Mouse (Mus musculus) 3T3-L1 (cell line): ENCODE measurements at regions not wholly inside any gene's neighbourhood (a gene's known extent, or its start where the extent isn't known, plus 50 kb on each side); places are given as distances from the start of the nearest gene placed in this dataset.
"Not testable (repeated sequence)": the region's sequence is repeated elsewhere in the genome, so short reads cannot be mapped to it uniquely, and the experiment has no call there.

Source experiments
- DNase-seq: peaks from one replicate; pipeline ENCODE4 v3.0.0-alpha.2; 2015; ENCODE audit warnings: low read depth, low spot score

DNA sequence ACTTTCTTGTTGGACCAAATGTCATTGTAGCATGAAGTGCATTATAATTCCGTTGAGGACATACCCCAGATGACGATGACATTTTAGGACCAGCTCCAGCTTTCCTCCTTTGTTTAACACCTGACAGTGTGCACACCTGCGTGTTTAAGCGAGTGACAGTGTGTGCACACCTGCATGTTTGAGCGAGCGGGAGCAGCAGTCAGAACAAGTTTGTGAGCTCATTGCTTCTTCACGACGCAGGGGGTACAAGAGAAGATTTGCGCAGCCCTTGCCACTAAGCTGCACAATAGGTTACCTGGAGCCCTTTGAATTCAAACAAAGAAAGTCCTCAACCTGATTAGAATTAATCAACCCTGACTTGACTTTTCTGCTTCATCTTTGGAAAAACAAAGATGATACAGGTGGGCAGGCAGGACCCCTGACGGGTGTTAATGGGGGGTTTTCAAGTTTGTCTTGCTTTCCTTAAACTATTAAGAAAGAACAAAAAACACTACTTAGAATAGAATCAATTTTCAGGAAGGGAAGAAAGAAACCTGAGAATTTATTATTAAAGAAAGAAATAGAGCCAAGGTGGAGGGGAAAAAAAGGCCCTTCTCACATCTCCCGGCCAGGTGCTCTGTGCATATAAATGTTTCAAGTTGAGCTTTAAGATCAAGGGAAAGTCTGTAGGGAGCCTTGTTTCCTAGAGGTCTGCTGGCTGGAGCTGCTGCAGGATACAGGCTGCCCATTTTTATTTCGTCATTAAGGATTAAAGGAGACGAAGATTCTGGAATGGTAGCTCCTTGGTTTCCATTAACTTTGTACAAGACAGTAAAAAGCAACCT lies 144.8 kb upstream of the Ttc29 start:
- DNase-seq, result no peak

DNA sequence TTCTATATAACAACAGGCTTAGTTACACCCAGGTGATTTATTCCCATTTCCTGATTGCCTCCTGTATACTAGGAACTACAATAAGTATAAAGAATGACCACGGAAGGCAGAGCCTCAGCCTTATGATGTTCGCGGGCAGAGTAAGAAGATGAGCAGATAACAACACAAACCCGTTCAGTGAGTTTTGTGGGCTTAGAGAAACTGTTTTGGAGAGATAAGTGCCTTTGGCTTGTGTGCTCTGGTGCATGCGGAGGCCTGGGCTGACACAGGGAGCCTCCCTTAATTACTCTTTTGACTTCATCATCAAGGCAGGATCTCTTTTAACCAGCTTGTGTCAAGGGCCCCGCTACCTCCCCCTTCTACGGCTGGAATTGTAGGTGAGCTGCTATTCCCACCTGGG lies 139.3 kb upstream of the Ttc29 start:
- no peak for DNase-seq

DNA sequence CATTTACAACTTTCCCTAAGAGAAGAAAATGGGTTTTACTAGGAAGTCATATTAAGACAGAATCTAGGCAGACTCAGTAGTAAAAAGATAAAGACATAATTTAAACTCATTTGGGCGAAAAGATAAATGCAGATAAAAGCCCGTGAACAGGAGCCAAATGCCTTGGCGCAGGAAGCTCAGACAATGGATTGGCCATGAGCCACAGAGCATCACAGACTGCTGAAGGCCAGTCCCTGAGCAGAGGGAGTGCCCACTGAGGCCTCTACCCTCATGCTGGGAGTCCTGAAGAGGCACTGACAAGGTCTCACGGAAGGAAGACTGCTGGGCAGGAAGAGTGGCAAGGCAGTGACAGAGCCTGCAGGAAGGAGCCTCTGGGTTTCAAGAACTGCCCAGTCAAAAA lies 136.0 kb upstream of the Ttc29 start:
- no peak for DNase-seq

DNA sequence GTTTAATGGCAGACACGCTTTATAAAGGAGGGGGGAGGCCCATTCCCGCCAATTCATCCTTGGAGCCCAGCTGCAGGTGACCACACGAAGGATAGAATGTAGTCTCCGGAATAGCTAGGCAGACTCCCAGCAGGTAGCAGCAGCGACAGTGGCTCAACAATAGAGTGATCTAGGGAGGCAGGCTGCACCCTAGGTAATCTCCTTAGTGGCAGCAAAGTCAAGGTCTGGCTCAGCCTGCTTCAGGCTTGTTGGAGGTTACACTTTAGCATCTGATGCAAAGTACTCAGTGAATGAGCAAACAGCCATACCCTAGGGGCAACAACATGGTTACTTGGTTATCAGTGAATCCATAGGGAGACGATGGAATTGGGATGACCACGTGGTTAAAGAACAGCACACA lies 131.7 kb upstream of the Ttc29 start:
- DNase-seq, result not testable (repeated sequence)

DNA sequence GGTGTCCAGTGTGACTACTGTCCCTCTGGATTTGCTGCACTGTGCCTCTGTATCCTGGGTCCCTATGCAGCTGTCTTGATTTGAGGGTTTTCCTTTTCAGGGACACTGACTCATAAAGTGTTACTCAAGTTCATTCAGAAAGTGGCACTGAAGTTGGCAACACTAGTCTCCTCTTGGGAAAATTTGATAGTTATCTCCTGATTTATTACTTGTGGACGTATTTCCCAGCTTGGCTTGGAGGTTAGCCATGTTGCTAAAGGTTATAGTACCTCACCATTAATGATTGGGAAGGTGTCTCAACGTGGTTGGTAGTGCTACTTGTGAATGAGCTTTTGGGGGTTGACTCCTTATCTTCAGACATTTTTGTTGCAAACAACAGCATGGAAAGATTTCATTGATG lies 130.1 kb upstream of the Ttc29 start:
- no peak for DNase-seq

DNA sequence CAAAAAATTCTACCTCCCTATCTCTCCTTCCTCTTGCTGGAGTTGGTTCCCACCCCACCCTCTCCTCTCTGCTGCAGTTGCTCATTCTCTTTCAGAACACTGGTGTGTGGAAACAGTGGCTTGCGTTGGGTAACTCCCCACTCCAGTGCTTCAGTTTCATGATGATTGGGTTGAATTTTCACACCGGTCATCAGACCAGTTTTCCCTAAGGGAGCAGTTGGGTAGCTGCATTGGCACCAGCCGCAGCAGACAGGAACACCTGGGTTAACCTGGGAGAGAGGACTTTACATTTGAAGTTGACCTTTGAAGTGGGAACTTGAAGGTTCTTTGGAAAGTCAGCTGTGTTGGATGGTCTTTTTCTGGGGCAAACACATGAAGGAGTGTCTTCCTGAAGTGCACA lies 126.7 kb upstream of the Ttc29 start:
- DNase-seq, result no peak

DNA sequence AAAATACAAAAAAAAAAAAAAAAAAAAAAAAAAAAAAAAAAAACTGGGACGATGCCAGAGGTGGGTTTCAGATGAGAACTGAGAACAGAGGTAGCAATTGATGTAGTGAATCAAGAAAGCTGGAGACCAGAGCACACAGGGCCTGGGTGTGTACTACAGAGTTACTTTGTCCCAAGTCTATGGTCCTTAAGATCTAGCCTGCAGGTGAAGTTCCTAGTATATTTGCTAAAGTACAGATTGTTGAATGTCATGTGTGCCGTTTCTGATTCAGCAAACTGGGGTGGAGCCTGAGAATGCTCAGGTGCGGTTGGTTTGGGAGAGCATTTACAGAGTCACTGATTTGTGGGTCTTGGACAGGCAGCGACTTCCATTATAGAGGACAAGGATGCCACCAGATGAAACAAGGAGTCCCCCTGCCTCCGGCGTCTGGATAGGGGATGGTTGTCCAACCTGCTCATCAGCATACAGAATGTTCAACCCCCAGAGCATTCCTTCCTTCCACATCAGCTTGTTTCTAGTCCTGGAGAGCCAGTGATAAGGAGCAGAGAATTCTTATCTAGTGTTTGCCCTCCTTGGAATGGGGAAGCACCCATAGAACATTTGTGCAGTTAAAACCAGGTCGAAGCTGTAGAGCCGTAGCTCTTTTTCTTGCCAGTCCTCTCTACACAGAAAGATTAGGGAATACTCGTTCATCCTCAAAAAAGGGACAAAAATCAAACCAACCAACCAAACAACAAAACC lies 122.5 kb upstream of the Ttc29 start:
- DNase-seq, result no peak

DNA sequence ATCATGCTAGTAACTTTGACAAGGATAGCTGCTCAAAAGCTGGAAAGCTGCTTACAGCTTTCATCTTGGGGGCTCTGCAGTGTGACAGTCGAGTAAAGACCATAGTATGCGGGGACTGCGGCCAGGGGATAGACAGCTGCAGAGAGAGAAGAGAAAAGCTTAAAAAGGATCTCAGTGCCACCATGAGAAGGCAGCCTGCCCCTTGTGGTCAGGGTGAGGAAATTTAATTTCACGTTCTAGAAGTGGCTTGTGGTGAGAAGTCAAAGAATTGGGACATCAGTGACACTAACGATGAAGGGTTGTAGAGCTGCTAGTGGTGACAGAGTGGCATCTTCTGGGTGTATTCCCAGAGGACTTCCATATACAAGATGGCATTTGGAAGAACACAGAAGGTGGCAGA lies 116.7 kb upstream of the Ttc29 start:
- no peak for DNase-seq

DNA sequence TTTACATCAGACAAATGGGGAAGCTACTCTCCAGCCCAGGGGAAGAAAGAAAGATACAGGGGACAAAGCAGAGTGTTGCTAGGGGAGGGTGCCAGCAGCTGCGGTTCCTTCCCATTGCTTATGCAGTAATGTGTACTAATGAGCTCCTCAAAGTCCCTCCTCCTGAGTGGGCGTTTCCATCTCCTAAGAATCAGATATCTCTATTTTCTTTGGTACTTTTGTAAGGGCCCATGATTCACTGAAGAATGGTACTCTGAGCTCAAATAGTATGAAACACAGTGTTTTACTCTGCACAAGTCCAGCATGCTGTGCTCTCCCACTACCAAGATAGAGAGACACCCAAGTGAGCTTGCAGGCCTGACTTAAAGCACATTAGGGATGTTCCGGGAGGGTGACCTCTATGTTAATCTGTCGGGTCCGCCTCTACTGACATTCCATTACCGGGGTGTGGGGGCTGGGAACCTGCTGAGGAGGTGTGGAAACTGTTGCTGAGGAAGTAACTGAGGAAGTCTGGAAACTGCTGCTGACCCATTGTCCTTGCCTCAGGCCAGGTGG lies 114.8 kb upstream of the Ttc29 start:
- DNase-seq, result no peak

DNA sequence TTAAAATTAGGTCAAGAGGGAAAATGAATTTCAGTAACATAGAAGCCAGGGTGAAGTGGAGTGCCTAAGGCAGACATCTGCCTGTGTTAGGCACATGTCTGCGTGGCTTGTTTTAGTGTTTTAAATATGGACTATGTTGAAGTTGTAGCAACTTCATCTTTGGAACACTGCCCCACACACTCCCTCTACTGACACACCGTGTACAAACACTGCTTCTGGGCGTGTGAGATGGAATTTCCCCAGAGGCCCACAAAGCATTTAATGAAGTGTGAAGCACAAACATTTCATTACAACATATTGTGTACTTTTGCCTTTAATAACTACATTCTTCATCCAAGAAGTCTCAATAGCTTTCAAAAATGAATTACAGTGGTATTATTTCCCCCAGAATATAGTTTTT lies 114.0 kb upstream of the Ttc29 start:
- no peak for DNase-seq

DNA sequence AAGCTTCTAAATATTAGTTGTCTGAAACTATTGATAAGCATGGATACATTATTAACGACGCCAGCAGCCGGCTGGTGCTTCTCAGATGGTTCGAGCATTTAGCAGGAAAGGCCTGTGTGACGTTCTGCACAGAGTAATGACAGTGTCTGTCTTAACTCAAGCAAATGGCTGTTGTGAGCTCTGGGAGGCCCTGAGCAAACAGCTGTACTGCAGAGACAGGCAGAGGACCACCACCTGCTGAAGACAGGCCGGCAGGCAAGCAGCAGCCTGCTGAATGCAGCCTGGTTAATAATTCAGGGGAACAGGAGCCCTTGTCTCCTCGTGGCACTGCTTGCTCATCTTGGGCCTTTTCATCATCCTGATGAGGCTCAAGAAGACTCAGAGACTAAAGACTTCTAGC lies 105.8 kb upstream of the Ttc29 start:
- DNase-seq, result no peak

DNA sequence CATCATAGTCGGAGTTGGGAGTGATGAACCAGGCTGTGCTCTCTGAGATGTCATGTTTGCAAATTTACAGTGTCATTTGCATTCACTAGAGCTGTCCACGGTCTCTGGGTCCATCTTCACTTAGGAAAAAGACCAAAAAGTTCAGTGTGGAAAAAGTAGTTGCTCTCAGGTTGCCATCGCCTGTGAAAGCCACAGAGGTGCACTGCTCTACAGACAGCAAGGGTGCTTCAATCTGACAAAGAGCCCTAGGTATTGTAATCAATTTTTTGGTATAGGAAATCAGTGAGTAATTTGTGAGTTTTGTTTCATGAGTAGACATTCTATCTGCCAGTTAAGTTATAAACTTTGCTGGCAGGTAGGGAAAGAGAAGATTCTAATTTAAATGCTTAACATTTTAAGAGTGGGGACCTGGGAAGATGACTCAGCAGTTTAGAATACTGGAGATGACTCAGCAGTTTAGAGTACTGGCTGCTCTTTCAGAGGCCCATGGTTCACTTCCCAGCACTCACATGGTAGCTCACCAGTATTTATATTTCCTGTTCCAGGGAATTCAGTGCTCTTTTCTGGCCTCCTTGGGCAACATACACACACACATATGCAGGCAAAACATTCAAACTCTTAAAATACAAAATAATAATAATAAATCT lies 103.0 kb upstream of the Ttc29 start:
- DNase-seq, result peak; percentile 24

DNA sequence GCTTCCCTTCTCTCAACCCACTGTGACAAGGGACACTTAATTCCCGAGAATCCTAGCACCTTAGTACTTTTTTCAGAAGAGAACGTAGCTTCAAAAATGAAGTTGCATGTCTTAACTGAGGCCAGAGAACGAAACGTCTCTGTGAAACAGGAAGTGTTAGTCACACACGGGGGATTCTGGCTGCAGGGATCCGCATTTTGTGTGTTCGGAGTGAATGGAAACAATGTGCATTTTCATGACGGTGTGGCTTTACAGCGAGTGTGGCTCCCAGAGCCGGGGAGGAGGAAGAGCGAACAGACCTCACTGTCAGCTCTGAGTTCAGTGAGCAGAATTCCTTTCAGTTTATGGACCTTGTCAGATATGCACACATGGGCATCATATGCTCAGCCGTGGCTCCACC lies 100.0 kb upstream of the Ttc29 start:
- no peak for DNase-seq

DNA sequence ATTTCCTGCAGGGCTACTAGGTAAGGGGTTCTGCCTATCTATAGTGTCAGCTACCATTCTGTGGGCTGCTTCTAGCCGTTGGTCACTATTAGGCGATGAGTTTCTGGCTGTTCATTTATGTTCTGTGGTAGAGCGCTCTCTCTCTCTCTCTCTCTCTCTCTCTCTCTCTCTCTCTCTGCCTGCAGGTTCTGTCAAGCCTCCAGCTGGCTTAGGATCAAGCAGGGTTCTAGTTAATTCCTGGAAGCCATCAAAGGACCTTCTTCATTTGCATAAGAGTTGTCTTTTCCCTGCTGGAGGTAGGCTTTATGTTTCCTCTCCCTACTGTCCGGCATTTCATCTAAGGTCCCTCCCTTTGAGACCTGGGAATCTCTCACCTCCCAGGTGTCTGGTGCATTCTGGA lies 98.6 kb upstream of the Ttc29 start:
- no peak for DNase-seq

DNA sequence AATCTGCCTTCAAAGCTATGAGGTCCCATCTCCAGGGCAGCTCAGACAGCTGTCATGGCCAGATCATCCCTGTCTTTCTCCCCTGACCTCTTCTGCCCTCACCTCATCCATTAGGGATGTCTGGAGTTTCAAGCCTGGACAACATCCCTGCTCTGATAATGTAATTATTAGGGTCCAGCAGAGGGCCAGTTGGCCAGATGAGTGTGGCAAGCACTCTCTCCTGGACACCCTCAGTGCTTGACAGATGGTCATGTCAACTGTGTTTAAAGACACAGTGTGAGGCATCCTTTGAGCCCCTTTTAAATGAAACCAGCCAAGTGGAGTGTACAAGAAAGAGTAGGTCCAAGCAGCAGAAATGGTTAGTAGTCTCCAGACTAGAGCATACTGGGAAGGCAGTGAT lies 95.9 kb upstream of the Ttc29 start:
- DNase-seq, result no peak

DNA sequence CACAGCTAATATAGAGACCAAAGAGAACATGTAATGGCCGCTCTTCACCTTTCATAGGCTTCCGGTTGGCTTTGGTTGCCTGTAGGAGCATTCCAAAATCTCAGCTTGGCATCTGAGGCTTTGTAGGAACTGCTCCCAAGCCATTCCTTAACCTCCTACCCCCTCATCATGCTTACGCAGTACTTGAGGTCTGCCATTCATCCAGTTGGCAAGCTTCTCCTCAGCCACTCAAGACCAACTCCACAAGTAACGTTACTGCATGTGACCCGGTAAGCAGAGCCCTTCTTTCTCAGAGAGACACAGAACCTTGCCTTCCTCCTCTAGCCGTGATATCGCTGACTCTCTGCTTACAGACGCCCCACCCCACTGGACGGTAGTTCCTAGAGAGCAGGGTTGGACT lies 94.6 kb upstream of the Ttc29 start:
- no peak for DNase-seq

DNA sequence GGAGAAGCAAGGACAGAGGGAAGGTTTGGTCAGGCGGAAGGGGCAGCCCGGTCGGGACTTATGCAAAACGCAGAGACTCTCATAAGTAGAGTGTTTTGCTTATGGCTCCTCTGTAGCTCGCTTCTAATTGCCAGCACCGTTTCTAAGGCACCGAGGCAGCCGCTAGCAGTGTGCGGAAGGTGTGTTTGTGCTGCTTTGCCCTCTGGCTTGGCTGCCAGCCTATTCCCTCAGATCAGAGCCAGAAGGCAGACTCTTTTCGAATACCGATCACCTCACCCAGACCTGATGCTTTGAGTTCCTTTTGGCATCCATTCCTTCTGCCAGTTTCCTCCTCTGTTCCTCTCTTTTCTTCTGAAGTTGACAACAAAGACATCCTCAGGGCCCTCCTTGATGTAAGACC lies 93.4 kb upstream of the Ttc29 start:
- DNase-seq, result no peak

DNA sequence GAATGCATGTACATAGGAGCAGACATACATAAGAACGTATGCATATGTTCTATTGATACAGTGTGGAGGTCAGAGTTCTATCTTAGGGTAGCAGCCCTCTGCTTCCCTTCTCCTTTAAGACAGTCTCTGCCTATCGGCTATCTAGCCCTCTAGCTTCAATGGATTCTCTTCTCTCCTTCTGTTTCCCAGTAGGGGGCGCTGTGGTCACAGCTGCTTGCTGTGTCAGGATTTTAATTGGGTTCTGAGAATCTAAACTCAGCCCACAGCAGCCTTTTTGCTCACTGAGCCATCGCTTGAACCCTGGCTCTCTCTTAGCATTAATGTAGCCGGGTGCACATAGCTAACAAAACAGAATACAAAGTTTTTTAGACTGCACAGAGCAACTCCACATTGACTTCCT lies 88.8 kb upstream of the Ttc29 start:
- peak; percentile 10 for DNase-seq

DNA sequence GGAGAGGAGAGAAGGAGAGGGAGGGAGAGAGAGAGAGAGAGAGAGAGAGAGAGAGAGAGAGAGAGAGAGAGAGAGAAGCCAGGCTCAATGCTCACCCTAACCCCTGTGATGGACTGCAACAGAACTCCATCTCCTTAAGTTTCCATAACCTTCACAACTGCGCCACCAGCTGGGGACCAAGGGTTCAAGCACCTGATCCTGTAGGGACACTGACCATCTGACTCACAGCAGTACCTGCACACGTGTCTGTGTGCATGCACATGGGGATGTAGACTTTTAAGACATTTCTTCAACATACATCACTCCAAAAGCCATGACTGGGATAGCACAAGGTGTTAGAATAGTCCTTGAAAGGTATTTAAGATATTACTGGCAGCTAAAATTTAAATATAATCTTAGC lies 85.2 kb upstream of the Ttc29 start:
- DNase-seq, result peak; percentile 7

DNA sequence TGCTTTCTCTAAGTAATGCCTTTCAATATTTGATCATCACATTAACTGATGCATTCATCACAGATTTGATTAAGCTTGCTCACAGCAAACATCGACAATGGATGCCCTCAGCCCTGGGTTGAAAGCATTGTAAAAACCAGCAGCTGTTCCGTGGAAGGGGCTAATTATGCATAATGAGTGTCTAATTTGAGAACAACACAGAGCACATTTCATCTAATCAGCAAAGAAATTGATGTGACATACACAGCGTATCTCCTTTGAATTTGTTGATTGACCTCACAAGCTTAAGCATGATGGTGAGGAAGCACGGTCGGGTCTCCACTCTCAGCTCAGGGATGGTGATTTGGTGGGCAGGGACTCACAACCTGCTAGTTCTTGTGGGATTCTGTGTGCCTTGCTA lies 84.0 kb upstream of the Ttc29 start:
- no peak for DNase-seq

DNA sequence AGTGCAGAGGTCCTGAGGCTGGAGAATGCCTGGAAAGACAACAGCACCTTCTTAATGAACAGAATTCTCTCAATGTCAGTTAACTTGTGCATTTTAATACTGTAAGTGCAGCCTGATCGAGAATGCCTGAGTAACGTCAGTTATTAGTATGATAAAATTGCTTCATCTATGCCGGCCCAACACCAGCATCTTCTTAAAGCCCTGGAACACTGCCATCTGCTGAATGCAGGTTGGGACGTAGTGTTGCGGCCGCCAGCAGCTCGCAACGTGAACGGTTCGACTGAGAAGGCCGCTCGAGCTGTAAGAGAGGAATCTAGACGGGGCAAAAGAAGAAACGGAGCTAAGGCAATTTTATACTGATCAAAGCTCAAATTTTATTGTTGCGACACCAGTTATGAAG lies 73.6 kb upstream of the Ttc29 start:
- DNase-seq, result not testable (repeated sequence)

DNA sequence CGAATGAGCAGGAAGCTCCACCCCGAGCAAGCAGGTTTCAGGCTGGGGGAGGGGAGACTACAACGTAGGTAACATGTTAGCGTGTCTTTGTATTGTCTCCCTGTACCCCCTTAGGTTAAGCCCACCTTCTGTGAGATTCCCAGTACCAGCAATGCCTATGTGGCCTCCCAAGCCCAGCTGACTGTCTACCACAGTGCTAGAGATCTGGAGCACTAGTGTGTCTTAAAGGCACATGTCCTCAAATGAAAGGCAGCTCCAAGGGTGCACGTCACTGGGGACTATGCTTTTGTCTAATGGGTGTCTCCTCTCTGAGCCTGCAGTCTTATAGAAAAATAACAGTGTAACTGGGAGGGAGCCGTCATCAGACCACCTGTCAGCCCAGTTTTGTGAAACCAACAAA lies 65.9 kb upstream of the Ttc29 start:
- DNase-seq, result no peak

DNA sequence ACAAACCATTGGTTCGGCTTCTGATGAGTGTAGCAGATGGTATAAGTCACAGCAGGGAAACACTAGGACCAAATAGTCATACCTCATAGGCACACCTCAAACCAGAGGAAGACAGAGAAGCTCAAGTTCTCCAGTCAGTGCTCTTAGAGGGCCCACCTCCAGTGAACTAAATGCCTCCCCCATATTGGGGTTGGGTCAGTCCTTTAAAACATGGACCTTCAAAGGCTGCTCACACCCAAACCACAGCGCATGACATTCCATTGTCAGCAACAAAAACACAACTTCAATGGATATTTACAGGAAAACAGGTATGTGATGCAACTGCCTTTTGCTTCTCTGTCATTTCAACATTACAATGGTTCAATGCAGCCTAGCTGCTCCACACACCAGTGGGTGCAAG lies 65.1 kb upstream of the Ttc29 start:
- DNase-seq, result no peak
